Mouse (Mus musculus) kidney, embryonic 14.5 days (tissue): ENCODE measurements around the gene Erg. TPM values are rescaled to one million over a fixed set of nuclear protein-coding genes. Genes with fewer than 3 reads are reported as not detected.
A peak's percentile ranks its signal among the peaks of the same experiment; 100 is the strongest.

Experiments used
- ATAC-seq: fragments of 200-750 bp; cut with Nextera tagmentation; 2 replicates; pipeline ENCODE4 v1.8.0; 2017; ENCODE audit warnings: moderate number of reproducible peaks, mild to moderate bottlenecking, moderate TSS enrichment, moderate library complexity; ENCODE audit not compliant: low FRiP score, low TSS enrichment
- H3K27ac ChIP-seq: fragments of 300-500 bp; sonication (generic); 2 replicates; pipeline ENCODE4 v1.5.1; 2014; ENCODE audit warnings: low read depth, mild to moderate bottlenecking, low read length, moderate library complexity, mixed read lengths
- H3K27me3 ChIP-seq: fragments of 300-500 bp; sonication (generic); 2 replicates; pipeline ENCODE4 v1.6.1; 2014; ENCODE audit warnings: mild to moderate bottlenecking, low read length; ENCODE audit not compliant: control insufficient read depth, insufficient read depth
- H3K36me3 ChIP-seq: fragments of 300-500 bp; sonication (generic); 2 replicates; pipeline ENCODE4 v1.6.1; 2014; ENCODE audit warnings: low read length, mixed read lengths; ENCODE audit not compliant: control insufficient read depth, insufficient read depth
- H3K4me1 ChIP-seq: fragments of 300-500 bp; sonication (generic); 2 replicates; pipeline ENCODE4 v1.6.1; 2014; ENCODE audit warnings: low read length, mixed read lengths; ENCODE audit not compliant: control insufficient read depth, insufficient read depth
- H3K4me2 ChIP-seq: fragments of 300-500 bp; sonication (generic); replicated peaks from 2 replicates; pipeline ENCODE4 v1.6.1; 2014; ENCODE audit warnings: low read depth, mild to moderate bottlenecking, low read length
- H3K4me3 ChIP-seq: fragments of 300-500 bp; sonication (generic); 2 replicates; pipeline ENCODE4 v1.5.1; 2014; ENCODE audit warnings: mild to moderate bottlenecking, low read length
- H3K9ac ChIP-seq: fragments of 300-500 bp; sonication (generic); 2 replicates; pipeline ENCODE4 v1.6.1; 2014; ENCODE audit warnings: low read depth, mild to moderate bottlenecking, low read length, moderate library complexity
- H3K9me3 ChIP-seq: fragments of 300-500 bp; sonication (generic); 2 replicates; pipeline ENCODE4 v1.6.1; 2016; ENCODE audit warnings: low read length; ENCODE audit not compliant: control insufficient read depth
- WGBS: fragments of 180-500 bp; shearing (Covaris S2); extraction: QIAGEN DNeasy Blood & Tissue Kit; methylation state at CpG from one replicate; pipeline ENCODE4 v1.1.7; 2014; 5-methylcytosine and 5-hydroxymethylcytosine counted together
- polyA plus RNA-seq: library from polyadenylated mRNA; unstranded; fragments of >200 nt; fragmentation: Nextera tagmentation; extraction: Ambion mirVana; gene quantifications from 2 replicates; pipeline ENCODE4 v1.2.1, GENCODE M21; 2014

Gene Erg
- polyA plus RNA-seq, 1 experiment from 2014 or later: 6.0 TPM

DNA sequence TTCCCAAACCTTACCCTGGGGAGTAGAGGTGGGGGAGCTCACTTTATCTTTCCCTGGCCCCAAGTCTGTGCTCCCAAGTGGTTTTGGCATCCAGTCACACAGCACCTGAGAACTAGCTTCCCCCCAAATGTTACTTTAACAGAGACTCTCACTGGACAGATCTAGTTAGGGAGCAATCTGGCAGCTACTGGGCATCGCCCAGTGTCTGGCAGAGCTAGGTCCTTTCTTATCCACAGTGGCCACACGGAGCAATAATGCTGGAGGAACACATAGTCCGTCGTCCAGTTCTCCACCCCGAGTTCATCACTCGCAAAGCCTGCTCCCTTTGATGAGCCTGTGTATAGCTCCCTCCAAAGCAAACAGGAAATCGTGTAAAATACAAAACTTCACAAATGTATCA lies 124.5 kb downstream of the Erg start:
- Histone ChIP-seq H3K9me3 (no peaks in the 10 kb centered on the region), H3K36me3 (no peaks in the 10 kb centered on the region), H3K4me2 (no peak overlapping the region), H3K4me1 (no peaks in the 10 kb centered on the region), H3K27me3 (no peaks in the 10 kb centered on the region), H3K27ac (no peak overlapping the region), H3K4me3 (no peak overlapping the region), H3K9ac (no peak overlapping the region)
- no peak for ATAC-seq
- WGBS: 70% methylated on average over 7 of the region's 7 CpGs

DNA sequence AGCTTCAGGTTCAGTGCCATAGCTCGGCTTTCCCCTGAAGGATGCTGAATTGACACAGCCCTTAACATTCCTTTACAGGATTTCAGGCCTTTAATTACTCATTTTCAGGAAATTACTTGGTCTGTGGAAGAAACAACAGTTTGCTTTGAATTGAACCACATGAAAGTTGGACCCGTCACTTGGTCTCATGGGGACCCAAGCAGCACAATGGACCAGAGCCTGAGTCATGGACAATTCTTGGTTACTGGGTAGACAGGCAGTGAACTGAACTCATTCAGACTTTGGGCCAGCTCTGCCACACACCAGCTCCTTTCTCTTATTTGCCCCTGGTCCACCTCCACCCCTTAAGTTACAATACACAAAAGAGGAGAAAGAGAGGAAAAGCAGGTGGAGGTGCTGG lies 126.1 kb downstream of the Erg start:
- Histone ChIP-seq H3K9ac (no peak overlapping the region), H3K4me2 (no peak overlapping the region), H3K9me3 (no peaks in the 10 kb centered on the region), H3K4me3 (no peak overlapping the region), H3K27me3 (no peaks in the 10 kb centered on the region), H3K27ac (no peak overlapping the region), H3K36me3 (no peaks in the 10 kb centered on the region), H3K4me1 (no peaks in the 10 kb centered on the region)
- WGBS: 75% methylated on average over 2 of the region's 2 CpGs
- no peak for ATAC-seq

DNA sequence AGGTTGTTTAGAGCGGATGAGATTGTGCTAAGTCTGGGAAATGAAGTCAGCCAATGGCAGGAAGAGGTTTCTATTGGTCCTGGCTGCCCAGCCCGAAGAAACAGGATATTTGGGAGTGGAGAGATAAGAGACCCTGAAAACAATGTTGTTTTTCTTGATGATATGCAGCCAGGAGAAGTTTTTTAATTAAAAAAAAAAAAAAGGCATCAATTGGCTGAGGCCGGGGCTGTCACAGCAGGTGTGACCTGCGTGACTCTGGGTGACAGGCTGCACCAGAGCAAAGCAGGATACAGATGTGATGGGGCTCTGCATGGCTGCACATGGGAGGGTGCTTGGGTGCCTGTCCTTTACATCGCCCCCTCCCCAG lies 127.1 kb downstream of the Erg start:
- Histone ChIP-seq H3K27me3 (no peaks in the 10 kb centered on the region), H3K4me2 (no peak overlapping the region), H3K9me3 (no peaks in the 10 kb centered on the region), H3K27ac (no peak overlapping the region), H3K4me3 (no peak overlapping the region), H3K36me3 (no peaks in the 10 kb centered on the region), H3K9ac (no peak overlapping the region), H3K4me1 (no peaks in the 10 kb centered on the region)
- no peak for ATAC-seq
- WGBS: 40% methylated on average over 5 of the region's 5 CpGs

DNA sequence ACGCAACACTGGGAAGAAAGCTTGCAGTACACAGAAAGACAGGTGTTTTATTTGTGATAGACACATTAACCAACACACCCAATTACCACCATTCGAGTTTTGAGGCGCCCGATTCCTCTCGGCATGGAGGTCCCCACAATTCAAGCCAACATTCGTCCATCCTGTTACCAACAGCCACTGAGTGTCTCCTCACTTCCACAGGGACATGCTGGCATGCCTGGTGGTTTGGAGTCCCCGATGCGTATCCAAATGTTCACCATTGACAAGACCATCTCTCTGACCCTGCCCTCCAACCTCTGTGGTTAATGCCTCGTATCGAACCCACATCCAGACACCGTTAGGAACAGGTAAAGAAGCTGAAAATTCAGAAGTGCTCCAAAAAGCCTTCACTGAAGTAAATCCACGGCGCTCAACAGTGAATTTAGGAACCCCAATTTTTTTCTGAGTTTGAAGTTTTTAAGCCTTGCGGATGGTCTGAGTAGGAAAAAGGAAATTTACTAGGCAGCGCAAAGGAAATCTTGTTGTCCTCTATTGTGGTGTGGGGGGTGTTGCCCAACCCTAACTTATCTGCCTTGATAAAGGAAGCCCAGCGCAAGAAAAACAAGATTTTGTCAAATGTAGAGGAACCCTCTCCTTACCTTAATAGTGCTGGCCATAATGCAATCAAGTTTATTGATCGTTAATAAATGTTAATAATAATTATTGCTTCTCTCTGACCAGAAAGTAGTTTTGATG lies 127.6 kb downstream of the Erg start:
- Histone ChIP-seq H3K4me1 (no peaks in the 10 kb centered on the region), H3K9me3 (no peaks in the 10 kb centered on the region), H3K4me2 (no peak overlapping the region), H3K27ac (peak overlapping the region; percentile 20; the same call in 1 of the 2 replicates), H3K27me3 (no peaks in the 10 kb centered on the region), H3K4me3 (peak overlapping the region; percentile 27; the same call in 1 of the 2 replicates), H3K36me3 (no peaks in the 10 kb centered on the region), H3K9ac (peak overlapping the region; percentile 42; the same call in 1 of the 2 replicates)
- 66% methylated on average over 17 of the region's 17 CpGs for WGBS
- ATAC-seq: no peak

DNA sequence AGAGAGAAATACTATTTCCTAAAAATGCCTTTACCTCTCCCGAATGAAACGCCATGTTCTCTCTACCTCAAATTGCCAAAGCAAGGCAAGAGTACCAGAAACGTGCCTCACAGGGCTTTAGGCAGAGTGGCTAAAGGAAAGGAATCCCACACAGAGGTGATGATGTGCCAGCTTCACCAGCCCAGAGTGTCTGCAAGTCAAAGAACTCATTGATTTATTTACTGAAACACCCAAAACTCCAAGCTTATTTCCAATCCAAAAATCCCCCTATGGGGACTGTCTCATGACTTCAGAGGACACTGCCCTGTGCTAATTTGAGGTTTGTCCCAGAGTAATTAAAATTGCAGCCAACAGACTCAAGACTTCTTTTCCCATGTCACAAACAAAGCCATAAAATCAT lies 129.4 kb downstream of the Erg start:
- Histone ChIP-seq H3K4me1 (no peaks in the 10 kb centered on the region), H3K4me2 (no peak overlapping the region; the same call in 1 of the 2 replicates), H3K27ac (no peak overlapping the region), H3K9me3 (no peaks in the 10 kb centered on the region), H3K9ac (peak overlapping the region; percentile 42; the same call in 1 of the 2 replicates), H3K36me3 (no peaks in the 10 kb centered on the region), H3K4me3 (peak overlapping the region; percentile 27), H3K27me3 (no peaks in the 10 kb centered on the region)
- no peak for ATAC-seq
- 75% methylated on average over 3 of the region's 3 CpGs for WGBS

DNA sequence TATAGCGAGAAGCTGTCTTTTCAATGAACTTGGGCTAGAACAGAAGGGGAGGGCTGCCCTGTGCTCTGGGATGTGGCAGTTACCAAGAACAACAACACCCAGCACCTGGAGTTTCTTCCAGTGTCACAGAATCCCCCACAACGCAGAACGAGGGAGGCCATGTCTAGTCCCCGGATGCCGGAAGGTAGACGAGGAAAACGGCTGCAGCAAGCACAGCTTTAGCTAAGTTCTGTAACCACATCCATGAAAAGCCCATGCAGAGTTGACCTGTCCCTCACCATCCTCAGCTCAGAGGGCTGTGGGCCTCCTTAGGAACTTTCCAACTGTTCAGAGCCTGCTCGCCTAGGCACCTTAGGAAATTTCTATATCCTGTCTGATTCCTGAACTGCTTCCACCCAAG lies 130.5 kb downstream of the Erg start:
- Histone ChIP-seq H3K4me2 (peak overlapping the region; percentile 4; the same call in 1 of the 2 replicates), H3K4me1 (no peaks in the 10 kb centered on the region), H3K4me3 (peak overlapping the region; percentile 0; the same call in 1 of the 2 replicates), H3K36me3 (no peaks in the 10 kb centered on the region), H3K9ac (no peak overlapping the region; the same call in 1 of the 2 replicates), H3K27me3 (no peaks in the 10 kb centered on the region), H3K9me3 (no peaks in the 10 kb centered on the region), H3K27ac (peak overlapping the region; percentile 38; the same call in 1 of the 2 replicates)
- ATAC-seq: no peak
- 69% methylated on average over 8 of the region's 8 CpGs for WGBS

DNA sequence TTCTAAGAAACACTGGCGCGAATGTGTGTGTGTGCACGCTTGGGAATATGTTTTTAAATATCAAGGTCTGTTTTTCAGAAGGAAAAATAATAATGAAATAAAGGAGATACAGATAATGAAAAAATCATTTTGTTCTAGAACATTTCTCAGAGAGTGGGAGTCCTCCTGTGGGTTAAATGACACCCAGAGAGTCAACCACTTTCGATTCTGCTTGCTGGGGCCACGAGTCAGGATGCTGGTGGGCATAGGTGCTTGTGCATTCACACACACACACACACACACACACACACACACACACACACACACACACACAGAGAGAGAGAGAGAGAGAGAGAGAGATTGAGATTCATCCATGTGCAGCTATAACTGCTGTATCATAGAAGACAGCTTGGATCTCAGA lies 130.9 kb downstream of the Erg start:
- Histone ChIP-seq H3K4me1 (no peaks in the 10 kb centered on the region), H3K4me2 (peak overlapping the region; percentile 4; the same call in 1 of the 2 replicates), H3K9ac (no peak overlapping the region), H3K27me3 (no peaks in the 10 kb centered on the region), H3K36me3 (no peaks in the 10 kb centered on the region), H3K9me3 (no peaks in the 10 kb centered on the region), H3K27ac (no peak overlapping the region), H3K4me3 (no peak overlapping the region)
- no peak for ATAC-seq
- 84% methylated on average over 5 of the region's 5 CpGs for WGBS

DNA sequence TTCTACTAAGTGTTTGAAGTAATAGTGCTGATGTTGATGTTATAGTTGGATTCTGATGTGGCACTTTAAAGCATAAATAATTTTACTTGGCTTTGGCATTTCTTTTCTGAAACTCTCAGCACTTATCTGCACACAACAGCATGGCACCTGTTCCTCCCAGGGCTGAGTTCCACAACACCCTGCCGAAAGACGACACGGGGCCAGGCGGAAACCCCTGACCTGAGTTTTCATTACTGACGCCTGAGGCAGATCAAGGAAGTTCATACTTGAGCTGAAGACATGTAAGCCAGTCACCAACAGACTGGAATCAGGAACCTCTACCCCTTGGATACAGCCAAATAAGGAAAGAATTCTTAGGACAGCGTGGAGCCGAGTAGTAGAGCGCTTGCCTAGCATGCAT lies 134.0 kb downstream of the Erg start:
- Histone ChIP-seq H3K9me3 (no peaks in the 10 kb centered on the region), H3K4me2 (no peak overlapping the region), H3K36me3 (no peaks in the 10 kb centered on the region), H3K27ac (no peak overlapping the region), H3K4me1 (no peaks in the 10 kb centered on the region), H3K27me3 (no peaks in the 10 kb centered on the region), H3K9ac (no peak overlapping the region), H3K4me3 (no peak overlapping the region)
- 76% methylated on average over 8 of the region's 8 CpGs for WGBS
- ATAC-seq: no peak

DNA sequence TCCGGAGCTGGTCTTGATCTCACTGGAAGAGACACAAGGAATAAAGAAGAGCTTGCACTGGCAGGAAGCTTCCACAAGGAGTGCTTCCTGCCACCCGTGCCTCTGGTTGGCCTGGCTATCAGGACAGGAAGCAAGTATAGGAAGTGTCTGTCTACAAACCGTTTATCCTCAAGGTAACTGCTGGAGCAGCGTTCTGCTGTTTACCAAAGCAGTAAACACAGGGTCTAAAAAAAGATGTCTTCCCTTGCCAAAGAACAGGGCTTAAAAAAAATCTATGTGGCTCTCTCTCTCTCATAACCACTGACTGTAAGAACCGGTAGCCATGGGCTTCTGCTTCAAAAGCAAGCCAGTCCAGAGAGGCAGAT lies 137.1 kb downstream of the Erg start:
- H3K4me2 ChIP-seq: no peak overlapping the region
- H3K4me3 ChIP-seq: no peak overlapping the region
- H3K9me3 ChIP-seq: no peaks in the 10 kb centered on the region
- H3K9ac ChIP-seq: no peak overlapping the region
- WGBS: 59% methylated on average over 5 of the region's 5 CpGs
- ATAC-seq: no peak
- H3K4me1 ChIP-seq: 0 out of 2 replicates have a peak, but pooled peaks cover 4% of the 10 kb centered on the region
- no peak overlapping the region for H3K27ac ChIP-seq
- H3K27me3 ChIP-seq: no peaks in the 10 kb centered on the region
- H3K36me3 ChIP-seq: no peaks in the 10 kb centered on the region
